Mouse (Mus musculus) testis, adult 2 months (tissue): ENCODE results near the gene Sdccag8. TPM values are rescaled to one million over a fixed set of nuclear protein-coding genes. Genes with fewer than 3 reads are reported as not detected.

Experiments
- H3K27ac ChIP-seq: fragments of 200-500 bp; 2 replicates; pipeline ENCODE4 v1.5.1; 2012; ENCODE audit warnings: low read depth, low read length; ENCODE audit not compliant: control insufficient read depth, insufficient read depth
- H3K27me3 ChIP-seq: fragments of 200-500 bp; 2 replicates; pipeline ENCODE4 v1.6.1; 2012; ENCODE audit warnings: mild to moderate bottlenecking, low read length, moderate library complexity; ENCODE audit not compliant: control insufficient read depth, insufficient read depth
- H3K36me3 ChIP-seq: fragments of 200-500 bp; 2 replicates; pipeline ENCODE4 v1.6.1; 2012; ENCODE audit warnings: mild to moderate bottlenecking, low read length; ENCODE audit not compliant: control insufficient read depth, insufficient read depth
- H3K4me1 ChIP-seq: fragments of 200-500 bp; 2 replicates; pipeline ENCODE4 v1.6.1; 2012; ENCODE audit warnings: low read length; ENCODE audit not compliant: control insufficient read depth, insufficient read depth
- H3K4me3 ChIP-seq: fragments of 200-500 bp; 2 replicates; pipeline ENCODE4 v1.5.1; 2012; ENCODE audit warnings: low read depth, mild to moderate bottlenecking, low read length, moderate library complexity, mixed read lengths; ENCODE audit not compliant: control insufficient read depth
- CTCF ChIP-seq: fragments of 200-500 bp; IDR thresholded peaks from 2 replicates; pipeline ENCODE4 v1.5.1; 2012; ENCODE audit warnings: low read depth, mild to moderate bottlenecking, inconsistent platforms, low read length, moderate library complexity; ENCODE audit not compliant: control insufficient read depth, insufficient read depth, insufficient replicate concordance
- POLR2A ChIP-seq: fragments of 200-500 bp; IDR thresholded peaks from 2 replicates; pipeline ENCODE4 v1.6.1; 2012; ENCODE audit warnings: low read depth, mild to moderate bottlenecking, inconsistent platforms, low read length, moderate library complexity; ENCODE audit not compliant: control insufficient read depth
- polyA plus RNA-seq: library from polyadenylated mRNA; depleted of rRNA; stranded (reverse); fragments of >200 nt; gene quantifications from 2 replicates; pipeline ENCODE4 v1.2.3, GENCODE M21; 2012

The Sdccag8 gene
- polyA plus RNA-seq, 1 experiment = 17.4 TPM

DNA sequence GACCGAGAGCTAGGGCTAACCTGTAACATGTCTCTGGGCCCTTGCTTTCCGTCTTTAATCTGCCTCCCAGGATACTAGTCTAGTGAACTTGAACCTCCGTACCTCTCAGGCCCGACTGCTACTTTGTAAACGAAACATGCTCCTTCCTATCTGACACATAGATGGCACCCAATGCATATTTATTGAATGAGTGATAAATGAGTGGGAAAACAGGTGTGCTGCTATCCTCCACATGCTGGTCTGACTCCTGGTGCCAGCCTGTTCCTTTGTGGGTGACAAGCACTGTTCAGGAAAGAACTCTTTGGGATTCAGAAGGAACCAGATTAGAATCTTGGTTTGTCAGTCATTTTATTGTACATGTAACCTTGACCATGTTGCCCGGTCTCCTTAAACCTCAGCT lies 134.9 kb downstream of the Sdccag8 start:
- no peak for TF ChIP-seq CTCF
- no peak for TF ChIP-seq POLR2A
- Histone ChIP-seq H3K36me3 (no peaks in the 10 kb centered on the region), H3K4me1 (no peaks in the 10 kb centered on the region), H3K27me3 (no peaks in the 10 kb centered on the region), H3K4me3 (no peak overlapping the region), H3K27ac (no peak overlapping the region)

DNA sequence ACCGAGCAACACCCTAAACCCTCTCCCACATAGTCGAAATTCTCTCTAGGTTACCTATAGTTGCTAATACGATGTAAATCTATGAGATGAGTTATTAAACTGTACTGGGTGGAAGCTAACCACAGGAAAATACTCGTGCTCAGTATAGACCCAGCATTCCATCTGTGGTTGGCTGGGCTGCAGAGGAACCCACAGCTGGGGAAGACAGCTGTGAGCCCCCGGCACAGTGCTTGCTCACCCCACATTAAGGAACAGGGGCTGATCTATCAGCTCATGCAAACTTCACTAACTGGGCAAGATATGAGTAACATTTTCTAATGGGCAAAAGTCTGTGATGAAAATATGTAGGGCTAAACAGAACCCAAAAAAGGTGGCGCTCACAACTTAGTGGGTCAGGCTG lies 135.6 kb downstream of the Sdccag8 start:
- no peak overlapping the region for H3K27ac ChIP-seq
- TF ChIP-seq CTCF (no peak), POLR2A (no peak)
- H3K4me3 ChIP-seq = no peak overlapping the region

DNA sequence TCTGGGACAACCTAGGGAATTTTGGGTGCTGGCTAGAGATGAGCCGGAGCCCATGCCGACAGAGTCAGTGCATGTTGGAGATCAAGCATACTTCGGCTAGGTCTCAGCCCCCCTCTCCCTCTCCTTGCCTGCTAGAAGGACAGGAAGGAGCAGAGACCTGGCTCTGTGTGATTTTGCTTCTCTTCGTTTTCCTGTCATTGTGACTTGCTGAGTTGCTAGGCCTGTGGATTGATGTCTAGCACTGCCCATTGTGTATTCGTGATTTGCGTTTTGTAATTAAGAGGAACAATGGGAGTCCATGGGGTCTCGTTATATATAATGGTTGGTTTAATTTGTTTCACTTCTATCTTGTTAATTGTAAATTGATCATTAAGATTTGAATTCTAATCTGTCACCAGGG lies 137.4 kb downstream of the Sdccag8 start:
- TF ChIP-seq POLR2A (no peak), CTCF (no peak)
- H3K27me3 ChIP-seq = no peaks in the 10 kb centered on the region
- no peaks in the 10 kb centered on the region for H3K4me1 ChIP-seq
- H3K4me3 ChIP-seq = no peak overlapping the region
- H3K27ac ChIP-seq = no peak overlapping the region
- H3K36me3 ChIP-seq = no peaks in the 10 kb centered on the region

More for the DNA sequence above, 135.6 kb downstream of the Sdccag8 start:
- no peaks in the 10 kb centered on the region for H3K4me1 ChIP-seq
- H3K27me3 ChIP-seq = no peaks in the 10 kb centered on the region
- H3K36me3 ChIP-seq = no peaks in the 10 kb centered on the region

DNA sequence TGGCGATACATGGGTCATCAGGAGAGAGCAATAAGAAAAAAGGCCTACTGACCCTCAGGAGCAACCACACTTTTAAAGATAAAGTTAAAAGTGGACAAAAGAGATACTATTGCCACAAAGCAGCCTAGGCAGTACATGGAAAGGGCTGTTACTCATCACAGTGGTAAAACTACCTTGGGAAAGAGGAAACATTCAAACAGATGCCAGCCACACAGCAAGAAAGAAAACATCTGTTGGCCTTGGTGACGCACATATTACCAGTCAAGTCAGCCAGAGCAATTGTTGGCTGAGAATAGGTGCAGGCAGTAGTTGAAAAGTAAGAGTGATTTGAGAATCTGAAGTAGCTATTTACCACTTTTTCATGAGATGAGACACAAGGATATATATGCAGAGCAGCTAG lies 143.9 kb downstream of the Sdccag8 start:
- H3K27me3 ChIP-seq = no peaks in the 10 kb centered on the region
- H3K27ac ChIP-seq = no peak overlapping the region
- no peaks in the 10 kb centered on the region for H3K36me3 ChIP-seq
- no peak for TF ChIP-seq POLR2A
- no peak for TF ChIP-seq CTCF
- H3K4me1 ChIP-seq = no peaks in the 10 kb centered on the region
- no peak overlapping the region for H3K4me3 ChIP-seq

DNA sequence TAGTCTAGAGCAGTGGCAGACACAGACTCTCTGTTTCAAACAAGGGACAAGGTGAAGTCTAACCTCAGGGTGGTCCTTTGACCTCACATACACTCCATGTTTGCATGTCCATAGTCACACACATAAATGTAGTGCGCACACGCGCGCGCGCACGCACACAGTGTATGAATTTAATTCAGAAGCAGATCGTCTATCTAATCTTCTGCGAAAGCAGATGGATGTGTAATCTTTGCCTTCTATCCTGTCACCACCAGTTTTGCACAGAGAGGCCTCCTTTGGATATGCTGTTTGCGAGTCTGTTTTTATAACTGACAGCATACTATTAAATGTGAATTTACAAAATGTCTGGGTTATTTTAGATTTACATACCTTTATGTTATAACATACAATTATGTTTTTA lies 147.3 kb downstream of the Sdccag8 start:
- no peak for TF ChIP-seq CTCF
- TF ChIP-seq POLR2A = no peak
- no peaks in the 10 kb centered on the region for H3K4me1 ChIP-seq
- no peaks in the 10 kb centered on the region for H3K36me3 ChIP-seq
- H3K27me3 ChIP-seq = no peaks in the 10 kb centered on the region
- no peak overlapping the region for H3K27ac ChIP-seq
- H3K4me3 ChIP-seq = no peak overlapping the region

DNA sequence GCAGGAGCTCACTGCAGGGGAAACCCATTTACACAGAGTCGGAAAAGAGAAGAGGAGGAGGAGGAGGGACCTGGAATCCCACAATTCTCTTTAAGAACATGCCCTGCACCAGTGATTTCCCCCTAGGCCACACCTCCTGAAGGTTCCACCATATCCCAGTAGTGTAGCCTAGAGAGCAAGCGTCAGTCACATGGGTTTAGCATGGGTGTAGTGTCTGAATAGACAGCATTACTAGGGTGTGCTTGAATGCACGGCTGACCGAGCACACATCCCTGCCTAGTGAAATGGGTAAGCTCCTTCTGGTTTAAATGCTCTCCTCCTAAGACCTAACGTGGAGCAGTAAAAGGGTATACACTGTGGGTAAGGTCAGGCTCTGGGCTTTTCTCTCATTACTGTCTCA lies 148.4 kb downstream of the Sdccag8 start:
- H3K36me3 ChIP-seq = no peaks in the 10 kb centered on the region
- no peak overlapping the region for H3K4me3 ChIP-seq
- no peaks in the 10 kb centered on the region for H3K27me3 ChIP-seq
- H3K27ac ChIP-seq = no peak overlapping the region
- no peak for TF ChIP-seq POLR2A
- TF ChIP-seq CTCF = no peak
- no peaks in the 10 kb centered on the region for H3K4me1 ChIP-seq

DNA sequence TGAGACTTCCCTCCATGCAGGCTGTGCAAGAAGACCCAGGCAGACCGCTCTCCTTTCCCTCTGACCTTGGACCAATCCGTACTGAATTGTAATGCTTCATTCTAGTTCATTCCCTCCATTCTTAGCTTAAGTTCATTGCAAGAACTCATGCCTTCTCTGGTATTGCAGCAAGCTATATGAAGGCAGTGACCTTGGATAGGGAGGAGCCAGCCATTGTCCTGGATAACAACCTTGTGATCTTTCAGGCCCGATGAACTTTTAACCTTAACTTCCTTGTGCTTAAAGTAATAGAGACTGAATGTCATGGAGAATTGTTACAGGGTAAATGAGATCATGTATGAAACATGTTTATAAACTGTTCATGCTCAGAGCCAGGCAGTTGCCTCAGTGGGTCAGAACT lies 152.8 kb downstream of the Sdccag8 start:
- H3K36me3 ChIP-seq = no peaks in the 10 kb centered on the region
- no peaks in the 10 kb centered on the region for H3K4me1 ChIP-seq
- H3K27me3 ChIP-seq = no peaks in the 10 kb centered on the region
- TF ChIP-seq POLR2A (no peak), CTCF (no peak)
- no peak overlapping the region for H3K4me3 ChIP-seq
- no peak overlapping the region for H3K27ac ChIP-seq
